Mouse (Mus musculus) layer of hippocampus, postnatal 25 days (tissue): ENCODE results near the gene Ugt1a6a. TPM values are rescaled to one million over a fixed set of nuclear protein-coding genes. Genes with fewer than 3 reads are reported as not detected.

ENCODE experiments used
- DNase-seq, 2 experiments: peaks; one replicate each; pipeline ENCODE4 v3.0.0; 2022; ENCODE audit warnings: mixed read lengths in 2 of 2, low spot score in 1 of 2; ENCODE audit errors: extremely low spot score in 1 of 2
- total RNA-seq, 2 experiments: library from RNA; stranded (reverse); gene quantifications; 2 replicates each; pipeline ENCODE4 v1.2.3; 2021

The Ugt1a6a gene
- total RNA-seq, 2 experiments from 2014 or later: 0.57 to 1.5 TPM

- no peak for DNase-seq
Observed at GRCm38 (mm10) chr1:88225741-88226140, 91.1 kb downstream of the Ugt1a6a start.

GRCm38 (mm10) chr1:88226670-88227379, 92.2 kb downstream of the Ugt1a6a start, which contains the start of gene Mroh2a:
Gene Mroh2a, plus strand, starts transcription at chr1:88226986.
- no peak for DNase-seq

GRCm38 (mm10) chr1:88227482-88227881, 92.9 kb downstream of the Ugt1a6a start:
- DNase-seq: no peak

- DNase-seq: no peak
Observed at GRCm38 (mm10) chr1:88228121-88228520, 93.5 kb downstream of the Ugt1a6a start.

- no peak for DNase-seq
Observed at GRCm38 (mm10) chr1:88229566-88229965, 95.0 kb downstream of the Ugt1a6a start.

- DNase-seq: no peak
Observed at GRCm38 (mm10) chr1:88229986-88230385, 95.4 kb downstream of the Ugt1a6a start.

GRCm38 (mm10) chr1:88230421-88230820, 95.8 kb downstream of the Ugt1a6a start:
- DNase-seq: no peak

GRCm38 (mm10) chr1:88230981-88231802, 96.6 kb downstream of the Ugt1a6a start:
- DNase-seq: no peak

- DNase-seq: no peak
Observed at GRCm38 (mm10) chr1:88231803-88232499, 97.3 kb downstream of the Ugt1a6a start.

GRCm38 (mm10) chr1:88232664-88233380, 98.2 kb downstream of the Ugt1a6a start:
- no peak for DNase-seq

- no peak for DNase-seq
Observed at GRCm38 (mm10) chr1:88233421-88234247, 99.0 kb downstream of the Ugt1a6a start.

GRCm38 (mm10) chr1:88234248-88234610, 99.6 kb downstream of the Ugt1a6a start:
- DNase-seq: no peak

- DNase-seq: no peak
Observed at GRCm38 (mm10) chr1:88234646-88235045, 100.0 kb downstream of the Ugt1a6a start.

- no peak for DNase-seq
Observed at GRCm38 (mm10) chr1:88235046-88235893, 100.7 kb downstream of the Ugt1a6a start.

- no peak for DNase-seq
Observed at GRCm38 (mm10) chr1:88235894-88236415, 101.3 kb downstream of the Ugt1a6a start.

- no peak for DNase-seq
Observed at GRCm38 (mm10) chr1:88237311-88237710, 102.7 kb downstream of the Ugt1a6a start.

- no peak for DNase-seq
Observed at GRCm38 (mm10) chr1:88238771-88239170, 104.2 kb downstream of the Ugt1a6a start.

GRCm38 (mm10) chr1:88240072-88240471, 105.5 kb downstream of the Ugt1a6a start:
- DNase-seq: no peak
